9 mouse cellular contexts compared by ENCODE assay signal in the genomic region with DNA sequence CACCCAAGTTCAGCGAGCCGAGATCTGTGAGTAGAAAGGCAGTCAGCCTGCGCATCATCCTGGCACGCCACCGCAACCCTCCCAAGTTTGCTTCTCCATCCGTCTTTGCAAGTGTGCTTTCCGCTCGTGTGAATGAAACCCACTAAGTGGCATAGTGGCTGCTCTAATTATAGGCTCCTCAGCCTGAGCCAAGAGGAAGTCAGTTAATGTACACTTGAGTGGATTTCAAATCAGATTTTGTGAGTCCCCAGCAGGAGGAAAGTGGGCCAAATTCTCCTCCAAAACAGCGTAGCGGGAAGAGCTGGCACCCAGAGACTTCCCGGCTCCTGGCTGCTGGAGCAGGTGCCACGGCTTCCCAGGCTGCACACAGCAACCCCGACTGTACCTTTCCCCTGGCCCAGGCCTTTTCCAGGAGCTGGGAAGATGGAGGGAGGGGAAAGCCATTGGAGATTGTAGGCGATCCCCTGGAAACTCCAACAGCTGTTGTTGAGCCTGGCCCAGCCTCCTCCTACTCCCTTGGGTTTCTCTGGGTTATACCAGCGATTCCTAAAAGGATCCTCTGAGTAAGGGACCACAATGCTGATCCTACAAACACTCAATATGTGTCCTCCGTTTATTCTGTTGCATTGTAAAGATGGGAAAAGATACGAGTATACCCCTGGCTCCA.
DNase-seq lines count a peak whose midpoint lies in the region; ATAC-seq lines count a peak whose summit lies in the region.
"Had no signal": no experiment of that assay in that cellular context is flagged by ENCODE, and none has a peak within 500 bp of the region (broad histone marks: within the 10 kb centered on the region; RNA-seq: fewer than 3 reads in every experiment).

No protein-coding gene starts in this region.

- ATAC-seq in intestine, embryonic 16.5 days, result no peak

- H3K9me3 ChIP-seq in intestine, embryonic 16.5 days (ENCODE audit: control insufficient read depth, low read length), result no peaks in the 10 kb centered on the region

- no peak overlapping the region for H3K4me3 ChIP-seq in intestine, embryonic 16.5 days (ENCODE audit: low read length)

- no peaks in the 10 kb centered on the region for H3K27me3 ChIP-seq in intestine, embryonic 16.5 days (replicated peaks; ENCODE audit: control insufficient read depth, insufficient read depth, low read length)

- no peak overlapping the region for H3K4me2 ChIP-seq in intestine, embryonic 16.5 days (ENCODE audit: low read depth, low read length)

- no peaks in the 10 kb centered on the region for H3K4me1 ChIP-seq in intestine, embryonic 16.5 days (ENCODE audit: control insufficient read depth, insufficient read depth, low read length)

- no peaks in the 10 kb centered on the region for H3K36me3 ChIP-seq in intestine, embryonic 16.5 days (ENCODE audit: control insufficient read depth, insufficient read depth, low read length)

- intact Hi-C loops in left cerebral cortex, postnatal 25 days (cut with DNase I), result no loop called here

- H3K9ac ChIP-seq in intestine, embryonic 16.5 days (ENCODE audit: low read depth, low read length), result no peak overlapping the region

- 75% methylated on average over 17 of the region's 17 CpGs for WGBS in intestine, embryonic 16.5 days

- no peak overlapping the region for H3K27ac ChIP-seq in intestine, embryonic 16.5 days (ENCODE audit: low read length)

- DNase-seq in spleen, postnatal 36 days (ENCODE audit: low spot score in 2 of 2), result peak; percentile 38 to 45
- no peak for DNase-seq in spleen, postnatal 4 days (ENCODE audit: low spot score in 2 of 2)
- peak; percentile 29 to 55 for DNase-seq in frontal cortex, postnatal 25 days (ENCODE audit: low spot score in 2 of 2)
- peak; percentile 68 to 94 for DNase-seq in left cerebral cortex, postnatal 25 days (ENCODE audit: low spot score in 2 of 2)
- DNase-seq in adrenal gland, adult (ENCODE audit: inconsistent age in 2 of 2, low spot score in 1 of 2), result no peak
- no peak for DNase-seq in thymus, postnatal 4 days
- DNase-seq in embryo, embryonic 9.5 days (ENCODE audit: extremely low spot score), result no peak
- DNase-seq: adrenal gland, postnatal 36 days had no signal

Comparison
In these comparisons a context has a peak if more than half of its experiments do, and no peak if none do; other contexts are left out.
1. DNase-seq: peak in spleen, postnatal 36 days (2 of 2), frontal cortex, postnatal 25 days (2 of 2) and left cerebral cortex, postnatal 25 days (2 of 2); none in spleen, postnatal 4 days (0 of 2), adrenal gland, adult (0 of 2), thymus, postnatal 4 days (single experiment) and embryo, embryonic 9.5 days (single experiment).